Mouse (Mus musculus) ES-Bruce4 (cell line): ENCODE results near the gene Ttc8. TPM values are rescaled to one million over a fixed set of nuclear protein-coding genes. Genes with fewer than 3 reads are reported as not detected.

Experiments used
- H3K27ac ChIP-seq: 2 replicates; pipeline ENCODE4 v1.5.1; 2012; ENCODE audit warnings: low read length, inconsistent platforms; ENCODE audit not compliant: insufficient read depth
- H3K27me3 ChIP-seq: 2 replicates; pipeline ENCODE4 v1.6.1; 2012; ENCODE audit warnings: mild to moderate bottlenecking, low read length, inconsistent platforms; ENCODE audit not compliant: control insufficient read depth, poor library complexity, insufficient read depth, severe bottlenecking
- H3K36me3 ChIP-seq: 2 replicates; pipeline ENCODE4 v1.6.1; 2012; ENCODE audit warnings: inconsistent platforms, mild to moderate bottlenecking, low read length, moderate library complexity; ENCODE audit not compliant: control insufficient read depth, poor library complexity, insufficient read depth, severe bottlenecking
- H3K4me1 ChIP-seq: one replicate; pipeline ENCODE4 v1.8.1; 2011; ENCODE audit warnings: low read length; ENCODE audit not compliant: control insufficient read depth, insufficient read depth
- H3K4me3 ChIP-seq: 2 replicates; pipeline ENCODE4 v1.5.1; 2011; ENCODE audit warnings: low read depth, mild to moderate bottlenecking, low read length
- H3K9ac ChIP-seq: 2 replicates; pipeline ENCODE4 v1.6.1; 2012; ENCODE audit warnings: low read depth, mild to moderate bottlenecking, inconsistent platforms; ENCODE audit not compliant: poor library complexity, severe bottlenecking
- H3K9me3 ChIP-seq: replicated peaks from 2 replicates; pipeline ENCODE4 v1.6.1; 2012; ENCODE audit warnings: mild to moderate bottlenecking, low read length, inconsistent platforms; ENCODE audit not compliant: control insufficient read depth, poor library complexity, insufficient read depth, severe bottlenecking
- CTCF ChIP-seq: IDR thresholded peaks from one replicate; pipeline ENCODE4 v1.8.1; 2011; ENCODE audit warnings: low read depth, low read length
- EP300 ChIP-seq: IDR thresholded peaks from 2 replicates; pipeline ENCODE4 v1.6.1; 2011; ENCODE audit warnings: low read depth, low read length; ENCODE audit not compliant: insufficient read depth
- POLR2A ChIP-seq: IDR thresholded peaks from one replicate; pipeline ENCODE4 v1.8.1; 2011; ENCODE audit warnings: low read length; ENCODE audit not compliant: insufficient read depth
- polyA plus RNA-seq: library from polyadenylated mRNA; stranded (reverse); fragments of >200 nt; gene quantifications from 2 replicates; pipeline ENCODE4 v1.2.4, GENCODE M21; 2011; ENCODE audit warnings: low read depth; ENCODE audit not compliant: missing spikeins, insufficient read depth, insufficient read length

Ttc8 gene
- polyA plus RNA-seq, 1 experiment: 9.0 TPM

DNA sequence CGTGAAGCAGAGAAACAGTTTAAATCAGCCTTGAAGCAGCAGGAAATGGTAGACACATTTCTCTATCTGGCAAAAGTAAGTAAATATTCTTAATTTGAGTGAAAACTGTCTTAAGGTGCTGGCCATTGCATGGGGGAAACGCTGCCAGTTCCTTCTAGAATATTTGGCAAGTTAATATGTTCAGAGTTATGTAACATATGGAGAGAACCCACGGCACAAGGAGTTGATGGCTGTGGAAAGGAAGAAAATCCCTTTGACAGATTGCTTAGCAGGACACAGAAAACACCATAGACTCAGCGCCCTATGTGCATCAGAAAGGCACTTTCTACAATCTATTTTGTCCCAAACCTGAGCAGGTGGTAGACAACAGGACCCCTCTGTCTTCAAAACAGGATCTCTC lies 41.0 kb downstream of the Ttc8 start:
- H3K27me3 ChIP-seq: no peaks in the 10 kb centered on the region
- no peaks in the 10 kb centered on the region for H3K36me3 ChIP-seq
- TF ChIP-seq EP300: no peak
- no peak for TF ChIP-seq CTCF
- TF ChIP-seq POLR2A: no peak
- no peak overlapping the region for H3K4me3 ChIP-seq
- no peak overlapping the region for H3K27ac ChIP-seq
- no peak overlapping the region for H3K9ac ChIP-seq
- no peaks in the 10 kb centered on the region for H3K9me3 ChIP-seq
- H3K4me1 ChIP-seq: no peaks in the 10 kb centered on the region

DNA sequence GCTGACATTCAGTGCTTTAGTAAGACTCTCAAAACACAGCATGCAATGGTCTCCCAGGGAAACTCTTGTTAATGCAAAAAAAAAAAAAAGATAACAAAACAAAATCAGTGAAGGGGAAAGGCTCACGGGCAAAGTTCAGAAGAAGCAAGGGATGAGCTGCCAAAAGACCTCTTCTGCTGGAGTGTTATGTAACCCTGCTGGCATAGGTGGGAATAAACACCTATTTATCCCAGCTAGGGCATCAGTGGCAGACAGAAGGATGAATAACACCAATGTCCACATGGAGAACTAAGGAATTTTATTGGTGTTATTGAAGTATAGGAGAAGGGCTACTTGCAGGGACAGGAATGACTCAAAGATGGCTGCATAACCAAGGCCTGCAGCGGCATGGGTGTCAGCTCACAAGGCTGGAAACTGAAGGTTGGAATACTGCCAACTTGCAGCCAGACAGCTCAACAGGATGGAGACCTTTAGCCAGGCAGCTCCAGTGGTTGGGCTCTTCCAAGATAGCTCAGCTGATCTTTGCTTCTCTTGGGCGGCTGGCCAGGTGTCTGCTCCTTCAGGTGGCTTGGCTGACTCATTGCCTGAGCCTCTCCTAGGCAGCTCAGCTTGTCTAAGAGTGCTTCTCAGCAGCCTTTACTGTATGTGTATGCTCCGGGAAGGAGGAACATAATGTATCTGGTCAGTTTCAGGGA lies 45.2 kb downstream of the Ttc8 start:
- H3K36me3 ChIP-seq: no peaks in the 10 kb centered on the region
- H3K27me3 ChIP-seq: no peaks in the 10 kb centered on the region
- H3K9ac ChIP-seq: no peak overlapping the region
- H3K27ac ChIP-seq: no peak overlapping the region
- no peak overlapping the region for H3K4me3 ChIP-seq
- H3K4me1 ChIP-seq: no peaks in the 10 kb centered on the region
- H3K9me3 ChIP-seq: no peaks in the 10 kb centered on the region
- TF ChIP-seq EP300 (no peak), CTCF (no peak), POLR2A (no peak)

DNA sequence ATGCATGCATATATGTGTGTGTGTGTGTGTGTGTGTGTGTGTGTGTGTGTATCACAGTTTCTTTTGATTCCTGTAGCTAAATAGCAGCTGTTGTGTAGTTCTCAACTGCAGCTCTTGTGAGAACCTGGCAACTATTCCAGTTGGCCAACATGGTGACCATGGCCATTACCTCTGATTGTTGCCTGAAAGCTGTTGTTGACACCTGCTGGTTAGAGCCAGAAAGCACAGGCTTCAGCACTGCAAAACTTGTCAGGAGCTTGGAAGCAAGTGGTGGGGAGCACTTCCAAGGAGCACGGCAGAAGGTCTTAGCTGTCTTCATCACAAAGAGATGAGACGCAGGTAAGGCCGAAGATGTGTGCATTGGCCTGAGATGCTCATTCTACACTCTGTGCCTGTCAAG lies 51.9 kb downstream of the Ttc8 start:
- no peaks in the 10 kb centered on the region for H3K4me1 ChIP-seq
- no peaks in the 10 kb centered on the region for H3K9me3 ChIP-seq
- no peak overlapping the region for H3K4me3 ChIP-seq
- TF ChIP-seq POLR2A (no peak), EP300 (no peak), CTCF (no peak)
- no peak overlapping the region for H3K9ac ChIP-seq
- no peaks in the 10 kb centered on the region for H3K27me3 ChIP-seq
- no peaks in the 10 kb centered on the region for H3K36me3 ChIP-seq
- no peak overlapping the region for H3K27ac ChIP-seq

DNA sequence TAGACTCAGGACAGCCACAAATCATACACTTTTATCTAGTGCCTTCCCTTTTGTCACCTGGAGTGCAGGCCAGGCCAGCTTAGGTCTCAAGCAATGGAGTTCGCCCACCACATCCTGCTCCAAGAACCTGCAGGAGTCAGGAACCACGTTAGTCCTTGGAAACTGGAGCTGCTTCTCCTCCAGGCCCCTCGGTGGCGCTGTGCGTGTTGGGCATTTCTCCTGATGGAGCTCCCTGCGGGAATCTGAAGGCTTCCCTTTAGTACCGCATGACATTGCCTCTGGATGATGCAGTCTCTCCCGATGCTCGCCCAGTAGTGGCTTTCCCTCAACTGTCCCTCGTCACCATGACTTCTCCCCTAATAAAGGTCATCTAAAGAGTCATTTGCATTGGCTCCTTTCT lies 53.1 kb downstream of the Ttc8 start:
- no peak overlapping the region for H3K27ac ChIP-seq
- no peak overlapping the region for H3K4me3 ChIP-seq
- no peaks in the 10 kb centered on the region for H3K9me3 ChIP-seq
- no peak overlapping the region for H3K9ac ChIP-seq
- no peaks in the 10 kb centered on the region for H3K4me1 ChIP-seq
- no peaks in the 10 kb centered on the region for H3K27me3 ChIP-seq
- H3K36me3 ChIP-seq: no peaks in the 10 kb centered on the region
- peak; percentile 32 for TF ChIP-seq CTCF
- TF ChIP-seq EP300: no peak

DNA sequence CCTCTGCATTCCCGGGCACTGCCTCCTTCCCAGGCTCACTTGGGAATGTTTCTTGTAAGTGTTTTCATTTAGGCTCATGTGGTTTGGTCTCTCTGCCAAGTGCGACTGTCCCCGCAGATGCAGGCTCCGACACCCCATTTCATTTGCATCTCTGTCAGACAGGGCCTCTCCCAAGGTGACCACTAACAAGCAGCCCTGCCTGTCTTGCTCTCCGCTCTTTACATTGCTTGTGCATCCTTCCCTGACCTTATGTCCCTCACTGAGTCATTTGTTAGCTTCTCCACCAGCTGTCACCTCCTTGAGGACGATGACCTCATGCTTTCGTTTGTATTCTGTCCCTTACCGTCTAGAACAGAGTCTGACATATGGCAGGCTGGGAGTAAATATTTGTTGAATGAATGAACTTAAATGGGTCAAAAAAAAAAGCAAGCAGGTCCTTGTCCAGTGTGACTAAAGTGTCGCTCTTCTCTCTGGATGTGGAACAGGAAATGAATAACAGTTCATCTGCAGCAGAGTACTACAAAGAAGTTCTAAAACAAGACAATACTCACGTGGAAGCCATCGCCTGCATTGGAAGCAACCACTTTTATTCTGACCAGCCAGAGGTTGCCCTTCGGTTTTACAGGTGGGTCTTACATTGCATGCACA lies 53.9 kb downstream of the Ttc8 start:
- H3K4me1 ChIP-seq: no peaks in the 10 kb centered on the region

DNA sequence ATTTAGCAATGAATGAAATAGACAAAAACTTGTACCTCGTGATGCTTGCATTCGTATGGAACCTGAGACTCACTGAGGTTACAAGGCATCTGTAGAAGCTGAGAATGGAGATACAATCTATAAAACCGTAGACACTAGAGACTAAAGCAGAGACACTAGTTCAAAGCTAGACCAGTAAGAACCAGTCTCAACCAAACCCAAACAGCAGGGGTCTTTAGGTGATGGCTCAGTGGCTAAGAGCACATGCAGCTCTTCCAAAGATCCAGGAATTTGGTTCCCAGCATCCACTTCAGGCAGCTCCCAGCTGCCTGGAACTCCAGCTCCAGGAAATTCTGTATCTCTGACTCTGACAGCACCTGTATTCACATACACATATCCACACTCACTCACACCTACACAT lies 60.7 kb downstream of the Ttc8 start:
- Histone ChIP-seq H3K27ac (no peak overlapping the region), H3K9me3 (0 out of 2 replicates have a peak, but pooled peaks cover 3% of the 10 kb centered on the region), H3K4me1 (no peaks in the 10 kb centered on the region), H3K4me3 (no peak overlapping the region), H3K9ac (no peak overlapping the region), H3K27me3 (no peaks in the 10 kb centered on the region), H3K36me3 (no peaks in the 10 kb centered on the region)
- TF ChIP-seq EP300 (no peak), CTCF (no peak), POLR2A (no peak)

More for the DNA sequence above, 53.9 kb downstream of the Ttc8 start:
- Histone ChIP-seq H3K9ac (no peak overlapping the region), H3K36me3 (no peaks in the 10 kb centered on the region), H3K27ac (no peak overlapping the region), H3K9me3 (0 out of 2 replicates have a peak, but pooled peaks cover 3% of the 10 kb centered on the region), H3K4me3 (no peak overlapping the region), H3K27me3 (no peaks in the 10 kb centered on the region)
- TF ChIP-seq EP300 (no peak), CTCF (no peak), POLR2A (no peak)
